18 mouse cellular contexts compared by ENCODE assay signal in genomic region chr3:104706446-104706845, GRCm38 (mm10).
DNase-seq lines count a peak whose midpoint lies in the region; ATAC-seq and TF ChIP-seq lines count a peak whose summit lies in the region.
"Had no signal": no experiment of that assay in that cellular context is flagged by ENCODE, and none has a peak within 500 bp of the region (broad histone marks: within the 10 kb centered on the region; RNA-seq: fewer than 3 reads in every experiment).

No protein-coding gene starts in this region.

- ATAC-seq in megakaryocyte-erythroid progenitor cell, adult 5-6 weeks (replicated peaks; ENCODE audit: low FRiP score, low TSS enrichment, poor library complexity, severe bottlenecking) = no peak
- ATAC-seq: CD4-positive, CD25-positive, alpha-beta regulatory T cell, adult 4 months; forebrain, postnatal 0 days had no signal

- DNase-seq in 3T3-L1 (ENCODE audit: low read depth, low spot score) = peak; percentile 85
- DNase-seq in Muller cell, postnatal 12 days (ENCODE audit: inconsistent ontology term) = peak; percentile 75
- peak; percentile 31 for DNase-seq in lung, adult 2 months
- peak; percentile 40 for DNase-seq in lung, postnatal 14 days
- no peak for DNase-seq in spleen, adult 18-20 months
- no peak for DNase-seq in cerebellum, adult 8-10 months
- DNase-seq: B cell, adult 2 months; cerebellum, adult 9-10 months; cerebellum, postnatal 25 days; forebrain, postnatal 0 days; gastrocnemius, postnatal 36 days; heart, adult 18-20 months had no signal

- no peak for TF ChIP-seq CTCF in lung, adult 2 months (IDR thresholded peaks at IDR 0.05; ENCODE audit: insufficient read depth, low read length)

- TF ChIP-seq POLR2A in lung, adult 2 months (IDR thresholded peaks at IDR 0.05; ENCODE audit: borderline replicate concordance, extremely low read depth, low read depth, low read length) = no peak

- no peak overlapping the region for H3K4me3 ChIP-seq in lung, adult 2 months (replicated peaks; ENCODE audit: extremely low read depth, low read depth, low read length)
- H3K4me3 ChIP-seq: embryonic facial prominence, embryonic 12.5 days; forebrain, embryonic 12.5 days; heart, embryonic 10.5 days; intestine, embryonic 15.5 days had no signal

- WGBS in lung, adult 2 months = 69% methylated on average over 2 of the region's 2 CpGs

- no peaks in the 10 kb centered on the region for H3K4me1 ChIP-seq in lung, adult 2 months (ENCODE audit: control insufficient read depth, insufficient read depth, low read length)
- H3K4me1 ChIP-seq: forebrain, embryonic 12.5 days had no signal

Comparison
In these comparisons a context has a peak if more than half of its experiments do, and no peak if none do; other contexts are left out.
1. DNase-seq: peak in 3T3-L1 (single experiment), Muller cell, postnatal 12 days (single experiment), lung, adult 2 months (single experiment) and lung, postnatal 14 days (single experiment); none in spleen, adult 18-20 months (0 of 2) and cerebellum, adult 8-10 months (single experiment).